Mouse (Mus musculus): ENCODE measurements around the gene Sfxn4.

Gene Sfxn4

DNA sequence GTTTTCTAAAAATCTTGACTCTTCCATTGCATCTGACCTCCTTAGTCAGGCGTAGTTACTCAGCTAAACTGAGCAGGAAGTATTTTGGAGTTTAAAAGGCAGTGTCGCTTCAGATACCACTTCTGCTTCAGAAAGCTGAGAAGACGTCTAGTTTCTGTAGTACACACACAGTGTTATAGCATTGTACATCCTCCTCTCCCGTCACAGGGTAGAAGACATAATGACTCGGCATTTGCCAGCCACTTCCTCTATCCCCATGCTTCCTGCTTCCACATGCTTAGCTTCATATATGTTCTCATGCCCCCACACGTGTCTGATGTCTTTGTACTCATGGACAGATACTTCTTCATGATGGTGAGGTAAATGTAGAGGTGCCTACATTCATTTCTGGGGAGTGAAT lies 42.6 kb downstream of the Sfxn4 start:
- DNase-seq: no peak

DNA sequence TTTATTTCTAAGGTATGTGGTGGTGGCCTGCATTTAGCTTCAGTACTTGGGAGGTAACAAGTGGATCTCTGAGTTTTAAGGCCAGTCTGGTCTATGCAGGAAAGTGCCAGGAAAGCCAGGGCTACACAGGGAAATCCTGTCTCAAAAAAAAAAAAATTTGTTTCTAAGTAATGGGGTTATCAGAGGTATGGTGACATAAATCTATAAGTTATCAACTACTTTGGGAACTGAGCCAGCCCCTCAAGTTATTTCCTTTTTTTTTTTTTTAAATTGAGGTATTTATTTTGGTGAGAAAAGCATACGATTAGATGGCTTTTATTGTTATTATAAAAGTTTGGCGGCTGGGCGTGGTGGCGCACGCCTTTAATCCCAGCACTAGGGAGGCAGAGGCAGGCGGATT lies 48.1 kb downstream of the Sfxn4 start:
- no peak for DNase-seq

DNA sequence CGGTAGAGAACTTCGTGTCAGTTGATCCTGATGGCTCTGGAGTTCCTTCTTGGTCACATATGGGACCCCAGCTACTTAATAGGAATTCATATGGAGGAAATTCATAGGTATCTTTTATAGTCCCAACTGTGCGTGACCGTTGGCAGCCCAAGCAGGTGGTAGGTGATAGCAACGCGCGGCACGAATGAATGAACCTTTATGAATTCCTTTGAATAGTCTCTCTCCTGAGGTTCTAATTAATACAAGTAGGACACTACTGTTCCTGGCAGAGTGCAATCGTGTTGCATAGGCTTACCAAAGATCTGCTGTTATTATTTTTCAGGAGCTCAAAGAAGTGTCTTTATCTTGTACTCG lies 49.3 kb downstream of the Sfxn4 start:
- DNase-seq: no peak

DNA sequence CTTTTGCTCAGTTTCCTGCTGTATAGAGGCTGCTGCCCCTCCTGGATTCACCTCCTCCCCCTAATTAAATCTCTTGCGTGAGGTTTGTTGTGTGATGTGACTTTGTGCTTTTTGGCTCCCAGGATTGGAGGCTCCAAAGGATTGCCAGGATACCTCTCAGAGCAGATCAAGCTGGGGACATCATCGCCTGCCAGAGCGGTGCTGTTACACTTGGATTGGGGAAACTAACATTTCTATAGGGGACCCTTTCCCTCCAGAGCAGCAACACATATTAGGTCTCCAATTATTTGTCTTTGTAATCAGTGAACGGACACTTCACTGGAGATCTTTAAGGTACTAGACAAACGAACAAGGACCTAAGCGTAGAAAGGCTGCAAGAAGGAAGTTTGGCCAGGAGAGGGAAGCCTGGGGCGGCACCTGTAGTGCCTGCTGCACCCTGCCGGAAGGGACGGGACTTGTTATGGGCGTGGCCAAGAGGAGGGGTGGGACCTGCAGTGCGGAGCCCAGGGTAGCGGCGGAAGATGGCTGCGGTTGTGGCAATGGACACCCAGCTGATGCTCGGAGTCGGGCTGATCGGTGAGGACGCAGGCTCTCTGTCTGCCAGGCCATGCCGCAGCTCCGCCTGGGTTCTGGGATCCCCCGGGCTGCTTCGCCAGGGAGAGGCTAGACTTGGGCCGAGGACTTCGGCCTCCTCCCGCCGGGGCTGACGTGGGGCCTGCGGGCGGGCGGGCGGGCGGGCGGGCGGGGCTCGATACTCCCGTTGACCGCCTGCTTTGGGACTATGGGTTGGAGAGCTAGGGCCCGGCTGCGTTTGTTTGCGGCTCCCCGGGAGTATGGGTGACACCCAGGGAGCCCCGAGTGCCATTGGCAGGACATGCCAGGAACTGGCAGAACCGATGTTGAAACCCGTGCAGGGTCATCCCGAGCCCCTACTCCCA lies 49.9 kb downstream of the Sfxn4 start, which contains the start of gene Fam45a:
Gene Fam45a, plus strand, starts transcription at position 488 of the 938 bp plus-strand sequence.
- peak; percentile 87 for DNase-seq

DNA sequence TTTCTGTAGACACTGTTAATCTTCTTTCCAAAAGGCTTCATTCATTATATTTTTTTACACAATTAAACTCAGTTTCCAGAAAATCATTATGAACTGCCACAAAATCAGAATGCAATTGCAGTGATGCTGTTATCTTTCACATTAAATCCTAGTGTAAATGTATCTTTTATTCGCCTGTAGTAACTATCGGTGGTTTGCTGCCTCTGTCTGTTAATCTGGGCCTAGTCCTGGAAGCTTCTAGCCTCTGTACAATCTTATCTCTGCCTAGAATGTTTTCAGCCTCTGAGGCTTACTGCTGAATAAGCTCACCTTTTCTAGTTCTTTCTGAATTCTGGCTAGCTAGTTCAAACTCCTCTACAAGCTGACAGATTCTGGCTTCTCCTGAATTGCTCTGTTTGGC lies 51.4 kb downstream of the Sfxn4 start:
- no peak for DNase-seq

DNA sequence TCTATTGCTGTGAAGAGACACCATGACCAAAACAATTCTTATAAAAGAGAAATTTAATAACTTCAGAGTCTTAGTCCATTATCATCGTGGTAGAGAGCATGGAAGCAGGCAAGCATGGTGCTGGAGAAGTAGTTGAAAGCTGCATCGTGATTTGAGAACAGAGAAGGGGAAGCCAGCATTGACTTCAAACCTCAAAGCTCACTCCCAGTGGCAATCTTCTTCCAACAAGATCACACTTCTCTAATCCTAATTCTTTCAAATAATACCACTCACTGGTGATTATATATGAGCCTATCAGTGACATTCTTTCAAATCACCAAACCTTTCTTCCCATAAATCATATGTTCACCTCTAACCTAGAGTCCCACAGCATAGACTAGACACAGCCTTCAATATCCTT lies 56.4 kb downstream of the Sfxn4 start:
- DNase-seq: no peak

DNA sequence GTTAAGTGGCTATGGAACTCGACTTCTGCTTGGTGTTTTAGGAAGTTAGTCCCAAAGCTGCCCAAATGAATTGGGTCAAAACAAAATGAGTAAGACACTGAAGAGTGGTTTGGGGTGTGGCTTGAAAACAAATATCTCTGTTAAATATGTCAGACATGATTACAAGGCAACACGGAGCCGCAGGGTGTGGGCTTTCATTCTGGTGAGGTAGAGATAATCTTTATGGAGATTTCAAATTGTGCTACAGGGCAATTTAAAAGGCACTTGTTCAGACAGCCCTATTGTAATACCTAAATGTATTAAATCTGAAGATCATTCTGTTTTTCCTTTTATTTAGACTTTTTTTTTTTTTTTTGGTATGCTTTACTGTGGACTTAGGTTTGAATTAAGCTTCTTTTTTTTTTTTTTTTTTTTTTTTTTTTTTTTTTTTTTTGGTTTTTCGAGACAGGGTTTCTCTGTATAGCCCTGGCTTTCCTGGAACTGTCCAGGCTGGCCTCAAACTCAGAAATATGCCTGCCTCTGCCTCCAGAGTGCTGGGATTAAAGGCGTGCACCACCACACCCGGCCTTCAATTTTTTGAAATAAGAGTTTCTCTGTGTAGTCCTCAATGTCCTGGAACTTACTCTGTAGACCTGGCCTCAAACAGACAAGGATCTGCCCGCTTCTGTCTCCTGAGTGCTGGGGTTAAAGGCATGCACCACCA lies 61.3 kb downstream of the Sfxn4 start:
- no peak for DNase-seq

DNA sequence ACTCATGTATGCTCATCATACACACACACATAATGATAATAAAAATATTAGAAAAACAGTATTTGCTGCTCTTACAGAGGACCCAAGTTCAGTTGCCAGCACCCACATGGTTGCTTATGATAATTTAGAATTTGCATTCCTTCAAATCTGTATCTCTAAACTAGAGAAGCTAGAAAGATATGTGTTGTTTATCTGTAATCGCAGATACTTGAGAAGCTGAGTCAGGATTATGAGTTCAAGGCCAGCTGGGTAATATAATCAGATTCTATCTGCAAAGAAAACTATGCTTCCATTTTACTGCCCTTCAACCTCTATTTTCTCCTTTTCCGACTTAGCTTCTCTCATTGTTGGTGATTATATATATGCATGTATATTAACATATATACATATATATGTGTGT lies 63.9 kb downstream of the Sfxn4 start:
- DNase-seq: no peak

DNA sequence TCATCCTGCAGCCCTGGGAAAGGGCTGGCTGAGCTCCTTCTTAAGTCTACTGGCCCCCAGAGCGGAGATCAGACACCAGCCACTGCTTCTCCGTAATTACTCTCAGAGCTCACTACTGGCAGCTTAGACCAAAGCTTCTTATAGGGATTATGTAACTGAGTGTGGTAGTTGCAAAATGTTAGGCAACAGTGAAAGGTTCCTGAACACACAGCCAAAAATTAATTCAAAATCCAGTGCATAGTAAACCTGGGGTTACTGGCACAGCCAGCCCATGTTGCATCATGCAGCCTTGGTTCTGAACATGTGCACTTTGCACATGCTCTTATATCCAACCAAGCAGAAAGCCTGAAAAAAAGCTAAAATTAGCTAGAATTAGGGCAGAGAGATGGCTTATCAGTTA lies 66.0 kb downstream of the Sfxn4 start:
- no peak for DNase-seq

DNA sequence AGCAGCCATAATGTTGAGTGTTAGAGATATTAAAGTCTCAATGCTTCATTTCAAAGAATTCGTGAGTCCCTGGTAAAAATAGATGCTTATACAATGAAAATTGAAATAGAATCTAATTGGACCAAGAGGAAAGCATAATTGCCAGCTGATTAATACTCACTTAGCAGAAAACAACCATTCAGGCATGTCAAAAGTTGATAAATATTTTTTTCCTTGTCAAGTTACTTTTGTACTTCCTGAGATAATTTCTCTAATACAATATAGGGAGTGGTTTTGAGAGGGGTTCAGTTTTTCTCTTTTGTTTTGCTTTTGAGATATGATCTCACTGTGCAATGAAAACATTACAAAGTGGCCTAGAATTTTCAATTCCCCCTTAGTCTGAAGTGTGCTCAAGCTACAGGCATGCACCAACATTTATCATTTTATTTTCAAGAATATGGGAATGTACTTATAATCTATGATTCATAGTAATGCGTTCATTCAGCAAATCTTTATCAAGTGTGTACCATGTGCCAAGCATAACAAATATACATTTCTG lies 68.0 kb downstream of the Sfxn4 start:
- DNase-seq: no peak

DNA sequence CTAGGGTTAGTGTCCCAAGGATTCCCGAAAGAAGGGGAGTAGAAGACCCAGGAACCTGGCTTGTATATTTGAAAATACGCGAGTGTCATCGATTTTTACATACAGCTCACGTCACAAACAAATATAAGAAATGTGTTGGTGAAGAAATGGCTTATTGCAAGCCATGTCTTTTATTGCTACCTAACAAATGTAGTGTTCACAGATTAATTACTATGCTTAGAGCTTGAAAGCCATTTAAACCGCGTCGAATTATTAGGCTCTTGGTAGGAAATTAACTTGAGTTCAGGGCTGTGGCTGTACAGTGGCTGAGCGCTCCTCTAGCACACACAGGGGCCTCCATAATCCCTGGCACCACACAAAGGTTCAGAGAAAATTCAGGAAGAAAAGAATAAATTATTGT lies 70.1 kb downstream of the Sfxn4 start:
- DNase-seq: no peak

DNA sequence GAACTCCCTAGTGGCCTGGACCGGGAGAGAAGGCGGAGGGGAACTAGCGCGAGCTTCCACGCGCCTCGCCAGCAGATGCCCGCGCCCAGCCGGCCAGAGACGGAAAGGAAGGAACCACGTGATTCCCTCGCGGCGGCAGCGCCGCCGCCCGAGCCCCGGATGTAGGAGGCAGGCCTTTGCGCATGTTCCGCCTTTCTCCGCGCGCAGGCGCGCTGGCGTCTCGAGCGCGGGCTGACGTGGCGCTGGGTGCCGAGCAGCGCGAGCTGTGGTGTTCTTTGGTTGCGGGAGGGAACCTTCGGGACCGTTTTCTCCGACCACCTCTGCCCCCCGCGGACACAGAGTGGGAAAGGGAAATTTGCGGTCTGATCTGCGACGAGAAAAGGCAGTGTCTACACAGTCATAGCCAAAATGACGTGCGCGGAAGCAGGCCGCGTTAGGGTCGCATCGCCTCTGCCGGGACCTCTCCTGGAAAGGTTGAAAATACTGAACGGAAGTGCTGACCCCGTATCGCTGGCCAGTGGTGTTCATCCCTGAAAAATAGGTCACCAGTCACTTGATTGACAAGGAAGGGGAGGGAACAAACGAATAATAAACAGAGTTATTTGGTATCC lies 70.6 kb downstream of the Sfxn4 start, which contains the start of gene Eif3a:
Gene Eif3a, minus strand, starts transcription at position 108 of the 611 bp plus-strand sequence.
- peak; percentile 94 for DNase-seq

DNA sequence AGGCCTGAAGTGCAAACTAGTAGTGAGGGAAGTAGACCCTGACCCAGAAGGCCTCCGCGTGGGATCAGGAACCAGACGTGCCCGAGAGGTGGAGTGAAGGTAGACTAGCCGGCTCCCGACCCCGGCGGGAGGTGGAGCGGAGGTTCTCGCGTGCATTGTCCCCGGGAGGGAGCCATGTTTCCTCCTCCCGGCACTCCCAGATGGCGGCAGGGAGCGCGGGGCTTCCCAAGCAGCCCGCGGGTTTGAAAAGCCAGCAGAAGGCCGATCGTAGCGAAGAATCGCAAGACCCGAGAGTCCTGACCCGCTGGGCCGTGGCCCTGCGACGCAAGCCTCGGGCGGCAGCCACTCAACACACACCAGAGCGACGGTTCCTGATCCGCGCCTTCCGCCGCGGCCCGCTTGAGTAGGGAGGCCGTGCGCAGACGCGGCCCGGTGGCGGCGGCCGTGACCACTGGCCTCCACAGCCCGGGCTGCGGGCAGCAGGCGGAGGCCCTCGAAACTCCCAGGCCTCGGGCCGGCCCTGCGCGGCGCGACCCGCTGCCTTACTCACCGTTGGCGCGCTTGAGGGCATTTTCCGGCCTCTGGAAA lies 71.3 kb downstream of the Sfxn4 start:
- no peak for DNase-seq

DNA sequence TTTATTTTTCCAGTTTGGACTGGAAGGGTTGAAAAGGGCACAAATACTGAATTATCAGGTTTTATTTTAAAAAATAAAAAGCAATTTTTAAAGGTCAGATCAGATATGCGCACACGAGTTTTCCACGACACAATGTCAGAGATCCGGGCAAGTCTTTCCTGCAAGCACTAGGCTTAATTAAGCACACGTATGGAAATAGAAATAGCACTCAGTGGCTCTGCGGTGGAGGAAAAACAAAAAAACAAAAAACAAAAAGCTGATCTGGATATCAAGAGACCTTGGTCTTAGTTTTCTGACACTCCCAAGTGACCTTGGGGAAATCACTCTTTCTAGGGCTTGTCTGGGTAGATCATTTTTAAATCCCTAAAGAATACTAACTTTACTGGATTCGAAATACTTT lies 71.8 kb downstream of the Sfxn4 start:
- no peak for DNase-seq

DNA sequence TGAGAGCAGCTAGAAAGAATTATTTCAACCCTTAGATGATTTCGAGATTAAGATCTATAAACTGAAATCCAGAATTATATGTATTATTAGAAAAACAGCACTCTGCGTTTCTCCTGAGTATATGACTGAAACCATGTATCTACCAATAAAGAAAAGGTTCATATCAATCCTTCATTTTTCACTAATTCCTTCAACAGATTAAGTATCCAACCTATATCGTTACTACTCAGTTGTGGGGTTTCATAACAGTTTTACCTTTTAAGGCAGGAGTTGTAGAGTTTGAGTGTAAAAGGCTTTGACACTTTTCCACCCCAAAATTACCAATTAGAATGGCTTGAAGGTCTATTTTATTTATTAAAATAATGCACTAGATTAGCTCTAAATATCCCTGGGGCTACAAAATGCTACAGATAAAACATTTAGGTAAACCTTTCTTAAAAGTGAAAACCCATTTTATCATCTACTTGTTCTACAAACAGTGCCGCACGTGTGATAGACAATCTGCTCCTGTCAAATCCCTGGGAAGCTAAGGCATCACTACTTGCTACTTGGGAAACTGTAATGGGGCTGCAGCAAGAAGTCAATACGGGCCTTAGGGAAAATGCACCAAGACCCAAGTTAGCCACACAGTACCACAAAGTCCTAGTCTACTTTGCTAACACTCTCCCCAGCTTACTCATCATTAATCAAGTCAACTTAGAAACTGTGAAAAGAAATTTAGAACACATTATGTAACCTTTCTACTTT lies 72.9 kb downstream of the Sfxn4 start:
- DNase-seq: no peak

DNA sequence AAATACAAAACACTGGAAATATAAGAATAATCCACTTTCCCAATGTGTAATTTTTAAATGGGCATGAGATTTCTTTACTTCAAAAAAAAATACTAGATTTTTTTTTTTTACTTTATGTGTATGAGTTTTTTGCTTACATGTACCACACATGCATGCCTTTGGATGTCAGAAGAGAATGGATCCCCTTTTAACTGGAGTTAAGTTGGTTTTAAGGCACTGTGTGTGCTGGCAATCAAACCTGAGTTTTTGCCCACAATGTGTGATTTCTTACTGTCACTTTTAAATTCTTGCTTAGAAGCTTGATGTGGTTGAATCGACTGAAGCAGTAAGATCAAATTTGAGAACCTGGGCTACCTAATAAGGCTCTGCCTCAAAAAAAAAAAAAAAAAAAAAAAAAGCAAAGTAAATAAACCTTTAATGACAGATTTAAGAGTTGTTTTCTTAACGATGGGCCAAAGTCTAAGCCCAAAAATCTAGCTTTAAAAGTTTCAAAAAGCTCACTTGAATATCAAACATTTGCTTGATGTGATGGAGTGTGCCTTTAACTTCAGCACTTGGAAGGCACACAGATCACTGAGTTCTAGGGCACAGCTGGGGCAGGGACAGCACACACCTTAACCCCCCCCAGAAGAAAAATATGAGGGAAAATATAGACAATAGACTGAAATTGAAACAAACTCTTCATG lies 73.7 kb downstream of the Sfxn4 start:
- DNase-seq: no peak

Data from cerebellum, adult 8-10 months (tissue).